Mouse (Mus musculus) ZHBTc4 (cell line): ENCODE measurements around the gene Pitpnm3.

ENCODE experiments used
- DNase-seq: peaks from one replicate; pipeline ENCODE4 v3.0.0-alpha.2; 2011; ENCODE audit warnings: low read depth, low spot score

Gene Pitpnm3

GRCm38 (mm10) chr11:72050895-72051858, 84.4 kb downstream of the Pitpnm3 start:
- peak; percentile 71 for DNase-seq

GRCm38 (mm10) chr11:72050168-72050894, 85.2 kb downstream of the Pitpnm3 start:
- no peak for DNase-seq

- no peak for DNase-seq
Measured at GRCm38 (mm10) chr11:72049171-72049759, 86.3 kb downstream of the Pitpnm3 start.

GRCm38 (mm10) chr11:72048730-72049129, 86.8 kb downstream of the Pitpnm3 start:
- no peak for DNase-seq

GRCm38 (mm10) chr11:72044231-72044630, 91.3 kb downstream of the Pitpnm3 start:
- no peak for DNase-seq

- no peak for DNase-seq
Measured at GRCm38 (mm10) chr11:72042631-72043030, 92.9 kb downstream of the Pitpnm3 start.

- peak; percentile 93 for DNase-seq
Measured at GRCm38 (mm10) chr11:72041768-72042607, 93.6 kb downstream of the Pitpnm3 start, which contains the start of gene Pimreg. TSS of gene Pimreg (plus strand) at chr11:72042032.

- DNase-seq = no peak
Measured at GRCm38 (mm10) chr11:72041290-72041767, 94.2 kb downstream of the Pitpnm3 start.

- no peak for DNase-seq
Measured at GRCm38 (mm10) chr11:72039599-72040386, 95.8 kb downstream of the Pitpnm3 start.

- peak; percentile 68 for DNase-seq
Measured at GRCm38 (mm10) chr11:72037996-72038395, 97.6 kb downstream of the Pitpnm3 start.

- DNase-seq = no peak
Measured at GRCm38 (mm10) chr11:72037409-72037808, 98.2 kb downstream of the Pitpnm3 start, which contains the start of gene Aipl1. TSS of gene Aipl1 (minus strand) at chr11:72037509.

GRCm38 (mm10) chr11:72032589-72032988, 103.0 kb downstream of the Pitpnm3 start:
- no peak for DNase-seq

- peak; percentile 33 for DNase-seq
Measured at GRCm38 (mm10) chr11:72032091-72032490, 103.5 kb downstream of the Pitpnm3 start.

GRCm38 (mm10) chr11:72031353-72031752, 104.2 kb downstream of the Pitpnm3 start:
- no peak for DNase-seq

GRCm38 (mm10) chr11:72029143-72029542, 106.4 kb downstream of the Pitpnm3 start:
- DNase-seq = peak; percentile 78

- no peak for DNase-seq
Measured at GRCm38 (mm10) chr11:72027836-72028235, 107.7 kb downstream of the Pitpnm3 start.

GRCm38 (mm10) chr11:72026516-72026915, 109.1 kb downstream of the Pitpnm3 start:
- no peak for DNase-seq

GRCm38 (mm10) chr11:72025843-72026242, 109.7 kb downstream of the Pitpnm3 start:
- peak; percentile 74 for DNase-seq

- peak; percentile 81 for DNase-seq
Measured at GRCm38 (mm10) chr11:72024193-72024781, 111.3 kb downstream of the Pitpnm3 start.

- peak; percentile 27 for DNase-seq
Measured at GRCm38 (mm10) chr11:72023581-72023980, 112.0 kb downstream of the Pitpnm3 start.
